Mouse (Mus musculus) lung, postnatal 4 days (tissue): ENCODE results near the gene 4930469K13Rik.
A peak's percentile ranks its signal among the peaks of the same experiment; 100 is the strongest.
"Not testable (repeated sequence)": the region's sequence is repeated elsewhere in the genome, so short reads cannot be mapped to it uniquely, and the experiment has no call there.

Source experiments
- DNase-seq, 2 experiments: peaks; one replicate each; pipeline ENCODE4 v3.0.0; 2021

The 4930469K13Rik gene

GRCm38 (mm10) chr11:34098422-34098821, at the start of gene 4930469K13Rik:
Gene 4930469K13Rik (minus strand): TSS chr11:34098554.
- no peak for DNase-seq

GRCm38 (mm10) chr11:34146934-34147333, 48.6 kb upstream of the 4930469K13Rik start:
- no peak for DNase-seq

- no peak for DNase-seq
Measured at GRCm38 (mm10) chr11:34144421-34144820, 46.1 kb upstream of the 4930469K13Rik start.

GRCm38 (mm10) chr11:34143984-34144383, 45.6 kb upstream of the 4930469K13Rik start:
- no peak for DNase-seq

- DNase-seq: no peak
Measured at GRCm38 (mm10) chr11:34139296-34139695, 40.9 kb upstream of the 4930469K13Rik start.

- DNase-seq: no peak
Measured at GRCm38 (mm10) chr11:34128412-34128811, 30.1 kb upstream of the 4930469K13Rik start.

- not testable (repeated sequence) for DNase-seq
Measured at GRCm38 (mm10) chr11:34125727-34126126, 27.4 kb upstream of the 4930469K13Rik start.

GRCm38 (mm10) chr11:34124852-34125251, 26.5 kb upstream of the 4930469K13Rik start:
- DNase-seq: no peak

GRCm38 (mm10) chr11:34123147-34123546, 24.8 kb upstream of the 4930469K13Rik start:
- DNase-seq: peak in 1 of 2 experiments; percentile 35

- no peak for DNase-seq
Measured at GRCm38 (mm10) chr11:34118319-34118718, 20.0 kb upstream of the 4930469K13Rik start.

- no peak for DNase-seq
Measured at GRCm38 (mm10) chr11:34117581-34117980, 19.2 kb upstream of the 4930469K13Rik start.

GRCm38 (mm10) chr11:34116572-34117135, 18.3 kb upstream of the 4930469K13Rik start:
- DNase-seq: no peak

- DNase-seq: no peak
Measured at GRCm38 (mm10) chr11:34113760-34114159, 15.4 kb upstream of the 4930469K13Rik start.

GRCm38 (mm10) chr11:34112781-34113380, 14.5 kb upstream of the 4930469K13Rik start:
- DNase-seq: no peak

- DNase-seq: no peak
Measured at GRCm38 (mm10) chr11:34111940-34112339, 13.6 kb upstream of the 4930469K13Rik start.

GRCm38 (mm10) chr11:34109260-34109659, 10.9 kb upstream of the 4930469K13Rik start:
- no peak for DNase-seq

- DNase-seq: no peak
Measured at GRCm38 (mm10) chr11:34104919-34105318, 6.6 kb upstream of the 4930469K13Rik start.

- DNase-seq: no peak
Measured at GRCm38 (mm10) chr11:34101827-34102226, 3.5 kb upstream of the 4930469K13Rik start.

- no peak for DNase-seq
Measured at GRCm38 (mm10) chr11:34087064-34087463, 11.3 kb downstream of the 4930469K13Rik start.

- no peak for DNase-seq
Measured at GRCm38 (mm10) chr11:34086164-34086751, 12.1 kb downstream of the 4930469K13Rik start.

GRCm38 (mm10) chr11:34084639-34085038, 13.7 kb downstream of the 4930469K13Rik start:
- DNase-seq: no peak

- no peak for DNase-seq
Measured at GRCm38 (mm10) chr11:34083795-34084194, 14.6 kb downstream of the 4930469K13Rik start.

GRCm38 (mm10) chr11:34079542-34080464, 18.6 kb downstream of the 4930469K13Rik start:
- DNase-seq: no peak
